ENCODE assay signal across 9 mouse cellular contexts in the genomic region with DNA sequence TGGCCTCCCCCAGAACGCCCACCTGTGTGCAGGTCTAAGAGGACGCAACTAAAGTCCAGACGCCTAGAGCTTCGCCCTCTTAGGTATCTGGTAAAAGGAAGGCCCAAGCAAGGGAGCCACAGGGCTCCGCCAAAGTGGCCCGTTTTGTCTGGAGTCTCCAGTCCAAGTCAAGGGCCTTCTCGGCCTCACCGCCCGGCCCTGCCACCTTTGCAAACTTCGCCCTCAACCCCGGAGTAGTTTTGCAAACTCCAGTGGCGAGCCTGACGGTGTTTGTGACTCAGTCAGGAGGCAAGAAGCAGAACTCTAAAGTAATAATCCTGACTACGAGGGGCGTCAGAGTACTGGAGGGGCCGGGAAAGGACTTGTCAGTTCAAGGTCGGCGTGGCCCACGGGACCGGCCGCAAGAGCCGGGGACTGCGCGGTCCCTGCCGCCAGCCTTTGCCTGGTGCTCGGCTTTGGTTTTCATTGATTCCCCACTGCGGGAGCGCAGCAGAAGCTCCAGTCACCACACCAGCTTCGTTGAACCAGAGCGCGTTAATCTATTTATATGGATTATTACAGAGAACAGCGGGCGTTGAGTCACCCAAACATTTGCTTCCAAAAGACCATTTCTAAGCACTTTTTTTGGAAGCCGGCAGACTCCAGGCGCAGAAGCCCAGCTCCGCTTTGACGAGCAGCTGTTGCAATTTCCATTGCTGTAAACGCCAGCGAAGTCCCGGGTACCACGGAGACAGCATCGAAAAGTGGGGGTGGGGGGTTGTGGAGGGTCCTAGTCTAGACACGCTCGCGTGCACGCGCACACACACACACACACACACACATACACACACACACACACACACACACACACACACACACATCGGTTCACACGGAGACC. TPM values are rescaled to one million over a fixed set of nuclear protein-coding genes. Genes with fewer than 3 reads are reported as not detected.
DNase-seq lines count a peak whose midpoint lies in the region; ATAC-seq and TF ChIP-seq lines count a peak whose summit lies in the region.
"Had no signal": no experiment of that assay in that cellular context is flagged by ENCODE, and none has a peak within 500 bp of the region (broad histone marks: within the 10 kb centered on the region; RNA-seq: fewer than 3 reads in every experiment).

No protein-coding gene starts in this region.

- WGBS in forebrain, postnatal 0 days: 2% methylated on average over 49 of the region's 49 CpGs
- WGBS in hindbrain, embryonic 10.5 days: under 1% methylated on average over 49 of the region's 49 CpGs

- no peaks in the 10 kb centered on the region; the same call in none of the 2 replicates for H3K27me3 ChIP-seq in forebrain, postnatal 0 days (ENCODE audit: insufficient read depth, low read length)
- H3K27me3 ChIP-seq in hindbrain, embryonic 10.5 days (ENCODE audit: insufficient read depth, poor library complexity, severe bottlenecking): peaks cover 62% of the 10 kb centered on the region

- peak overlapping the region; percentile 77 for H3K27ac ChIP-seq in forebrain, postnatal 0 days (ENCODE audit: low read depth, low read length)
- peak overlapping the region; percentile 96 for H3K27ac ChIP-seq in hindbrain, embryonic 10.5 days
- H3K27ac ChIP-seq: macrophage had no signal

- no peaks in the 10 kb centered on the region for H3K9me3 ChIP-seq in forebrain, postnatal 0 days (ENCODE audit: low read length)
- no peaks in the 10 kb centered on the region for H3K9me3 ChIP-seq in hindbrain, embryonic 10.5 days

- H3K36me3 ChIP-seq in forebrain, postnatal 0 days (ENCODE audit: insufficient read depth): no peaks in the 10 kb centered on the region
- peaks cover 22% of the 10 kb centered on the region for H3K36me3 ChIP-seq in hindbrain, embryonic 10.5 days

- H3K4me1 ChIP-seq in forebrain, postnatal 0 days (ENCODE audit: insufficient read depth): no peaks in the 10 kb centered on the region; the same call in 1 of the 2 replicates
- H3K4me1 ChIP-seq in hindbrain, embryonic 10.5 days (replicated peaks): peaks cover 77% of the 10 kb centered on the region

- H3K9ac ChIP-seq in forebrain, postnatal 0 days: peak overlapping the region; percentile 41

- peak overlapping the region; percentile 57 for H3K4me3 ChIP-seq in forebrain, postnatal 0 days (ENCODE audit: low read depth, low read length)
- H3K4me3 ChIP-seq in hindbrain, embryonic 10.5 days: peak overlapping the region; percentile 94

- peak overlapping the region; percentile 94 for H3K4me2 ChIP-seq in forebrain, postnatal 0 days (ENCODE audit: low read depth)

- peak; percentile 74 for DNase-seq in retina, embryonic 14.5 days (ENCODE audit: low spot score)
- no peak for DNase-seq in retina, postnatal 1 day
- peak; percentile 86 for DNase-seq in forebrain, postnatal 0 days
- DNase-seq in hindbrain, embryonic 10.5 days (ENCODE audit: low spot score): peak; percentile 80
- DNase-seq in layer of hippocampus, postnatal 25 days (ENCODE audit: extremely low spot score in 1 of 2, low spot score in 1 of 2): peak; percentile 47
- peak; percentile 30 for DNase-seq in lung, postnatal 10 days
- DNase-seq in skeletal muscle tissue, adult 2 months (ENCODE audit: low read depth, low spot score): peak; percentile 36
- DNase-seq in thymus, postnatal 10 days (ENCODE audit: low spot score in 2 of 2): no peak

- TF ChIP-seq CTCF in forebrain, postnatal 0 days (IDR thresholded peaks at IDR 0.05; ENCODE audit: low read depth): no peak

- ATAC-seq in forebrain, postnatal 0 days: peak; percentile 74

RNA-seq across cellular contexts. Expression of a gene that starts 0.8 kb away (rescaled TPM):
- 5.8 and 6.1 TPM in 2 replicates for total RNA-seq in forebrain, postnatal 0 days (2014; rRNA removed)
- polyA plus RNA-seq in forebrain, postnatal 0 days (2015; fragmentation: Nextera tagmentation; extraction: Ambion mirVana): 29.8 and 46.6 TPM in 2 replicates
- polyA plus RNA-seq in hindbrain, embryonic 10.5 days (2016; fragmentation: Nextera tagmentation; extraction: Ambion mirVana): 91.5 and 138 TPM in 2 replicates
- total RNA-seq in layer of hippocampus, postnatal 25 days (2021): 10 to 100 TPM; 28.9 to 34.3 TPM
- polyA plus RNA-seq: macrophage had no signal

Comparison
In these comparisons a context has a peak if more than half of its experiments do, and no peak if none do; other contexts are left out.
1. DNase-seq: peak in retina, embryonic 14.5 days (single experiment), forebrain, postnatal 0 days (single experiment), hindbrain, embryonic 10.5 days (single experiment), layer of hippocampus, postnatal 25 days (2 of 2), lung, postnatal 10 days (single experiment) and skeletal muscle tissue, adult 2 months (single experiment); none in retina, postnatal 1 day (single experiment) and thymus, postnatal 10 days (0 of 2).